Mouse (Mus musculus) granulocyte monocyte progenitor cell, adult 5-6 weeks (primary cell): ENCODE results near the gene Itgae. TPM values are rescaled to one million over a fixed set of nuclear protein-coding genes. Genes with fewer than 3 reads are reported as not detected.

Experiments used
- ATAC-seq: replicated peaks from 2 replicates; pipeline ENCODE4 v1.8.0; 2016; ENCODE audit warnings: mild to moderate bottlenecking, moderate TSS enrichment, inconsistent platforms; ENCODE audit not compliant: poor library complexity, severe bottlenecking
- total RNA-seq, 2 experiments: library from RNA; stranded (forward) in 1 of 2; stranded (reverse) in 1 of 2; fragments of 200-712, 200-1000 nt in 1 of 2; fragments of >200 nt in 1 of 2; fragmentation: Nextera tagmentation in 1 of 2; gene quantifications; 2 replicates each; pipeline ENCODE4 v1.2.3; 2014 to 2017

Itgae gene
- total RNA-seq, 2 experiments from 2014 or later: 0.77 TPM; not detected in 1

DNA sequence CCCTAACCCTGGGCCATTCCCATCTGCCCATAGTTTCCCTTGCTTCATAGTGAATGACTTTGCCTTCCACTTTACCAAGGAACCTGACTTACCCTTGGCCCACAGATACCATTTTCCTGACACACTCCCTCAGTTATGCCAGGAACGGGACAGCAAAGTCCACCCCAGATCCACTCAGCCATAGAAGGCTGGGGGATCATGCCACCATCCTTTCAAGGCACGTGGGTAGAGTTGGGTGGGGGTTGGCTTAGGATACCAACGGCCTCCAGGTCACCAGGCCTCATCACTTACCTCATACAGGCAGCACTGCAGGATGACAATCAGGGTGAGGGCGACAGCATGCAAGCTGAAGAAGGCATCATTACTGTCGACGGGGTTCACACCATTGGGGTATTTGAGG, 96.8 kb downstream of the Itgae start:
- no peak for ATAC-seq

DNA sequence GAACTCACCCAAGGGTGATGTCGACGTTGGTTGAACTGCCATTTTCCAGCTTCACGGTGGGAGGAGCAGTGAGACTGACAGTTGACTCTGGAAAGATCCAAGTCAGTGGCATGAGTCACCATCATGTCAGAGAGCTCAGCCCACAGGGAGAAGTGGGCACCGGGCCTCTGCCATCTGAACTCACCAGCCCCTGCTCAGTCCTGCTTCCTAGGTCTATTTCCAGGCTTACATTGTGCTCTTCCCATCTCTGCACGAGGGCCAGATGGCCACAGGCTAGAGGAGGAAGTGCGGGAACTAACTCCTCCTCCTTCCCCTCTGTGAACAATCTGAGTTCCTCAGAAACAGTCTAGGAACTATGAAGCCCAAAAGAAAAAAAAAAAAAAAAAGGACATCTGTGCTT, 102.7 kb downstream of the Itgae start:
- ATAC-seq: peak; percentile 92

DNA sequence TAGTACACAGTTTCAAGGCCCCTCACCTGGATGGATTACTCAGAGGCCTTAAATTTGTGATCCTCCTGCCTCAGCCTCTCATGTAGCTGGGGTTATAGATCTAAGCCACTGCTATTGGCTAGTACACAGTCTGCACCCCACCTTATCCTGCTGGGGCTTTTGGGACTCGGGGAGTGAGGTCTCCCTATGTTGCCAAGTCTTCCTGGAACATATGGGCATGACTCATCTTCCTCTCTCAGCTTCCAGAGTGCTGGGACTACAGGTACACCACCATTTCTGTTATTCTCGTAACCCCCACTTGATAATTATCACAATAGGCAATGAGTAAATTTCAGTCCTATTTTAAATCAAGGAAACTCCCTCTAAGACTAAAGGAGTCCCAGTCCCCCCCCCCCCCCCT, 104.1 kb downstream of the Itgae start:
- no peak for ATAC-seq

Other genes starting within 250 kb of the Itgae start
- gene Atp2a3, start 129.4 kb upstream of the Itgae start, total RNA-seq (2014; fragmentation: Nextera tagmentation): 78.9 and 88.4 TPM in 2 replicates
- 65.9 and 73.9 TPM in 2 replicates for gene Atp2a3, start 129.4 kb upstream of the Itgae start, total RNA-seq (2017)
- 10.4 and 13.3 TPM in 2 replicates for gene P2rx1, start 91.5 kb upstream of the Itgae start, total RNA-seq (2014; fragmentation: Nextera tagmentation)
- 3.3 and 4.2 TPM in 2 replicates for gene P2rx1, start 91.5 kb upstream of the Itgae start, total RNA-seq (2017)
- gene Camkk1, start 71.6 kb upstream of the Itgae start, total RNA-seq (2014; fragmentation: Nextera tagmentation): 0.49 and 0.86 TPM in 2 replicates
- 1.5 and 3.1 TPM in 2 replicates for gene Camkk1, start 71.6 kb upstream of the Itgae start, total RNA-seq (2017)
- 10.1 and 13.2 TPM in 2 replicates for gene Ncbp3, start 42.8 kb upstream of the Itgae start, total RNA-seq (2014; fragmentation: Nextera tagmentation)
- 12.6 and 15.6 TPM in 2 replicates for gene Ncbp3, start 42.8 kb upstream of the Itgae start, total RNA-seq (2017)
- 15.6 and 18.7 TPM in 2 replicates for gene Haspin, start 47.7 kb downstream of the Itgae start, total RNA-seq (2014; fragmentation: Nextera tagmentation)
- gene Haspin, start 47.7 kb downstream of the Itgae start, total RNA-seq (2017): 20.5 and 23.0 TPM in 2 replicates
- not detected in 2 replicates for gene P2rx5, start 69.8 kb downstream of the Itgae start, total RNA-seq (2014; fragmentation: Nextera tagmentation)
- gene P2rx5, start 69.8 kb downstream of the Itgae start, total RNA-seq (2017): not detected in 2 replicates
- gene Emc6, start 86.5 kb downstream of the Itgae start, total RNA-seq (2014; fragmentation: Nextera tagmentation): 71.0 and 77.9 TPM in 2 replicates
- gene Emc6, start 86.5 kb downstream of the Itgae start, total RNA-seq (2017): 50.7 and 76.5 TPM in 2 replicates
- 10.4 and 19.9 TPM in 2 replicates for gene Tax1bp3, start 86.5 kb downstream of the Itgae start, total RNA-seq (2014; fragmentation: Nextera tagmentation)
- 6.3 and 11.7 TPM in 2 replicates for gene Tax1bp3, start 86.5 kb downstream of the Itgae start, total RNA-seq (2017)
- 24.7 and 26.8 TPM in 2 replicates for gene Ctns, start 108.5 kb downstream of the Itgae start, total RNA-seq (2014; fragmentation: Nextera tagmentation)
- 15.6 and 17.5 TPM in 2 replicates for gene Ctns, start 108.5 kb downstream of the Itgae start, total RNA-seq (2017)
- gene Shpk, start 108.9 kb downstream of the Itgae start, total RNA-seq (2014; fragmentation: Nextera tagmentation): 1.8 and 1.9 TPM in 2 replicates
- gene Shpk, start 108.9 kb downstream of the Itgae start, total RNA-seq (2017): 1.8 and 3.1 TPM in 2 replicates
- gene Trpv1, start 143.7 kb downstream of the Itgae start, total RNA-seq (2014; fragmentation: Nextera tagmentation): not detected in 2 replicates
- not detected in 2 replicates for gene Trpv1, start 143.7 kb downstream of the Itgae start, total RNA-seq (2017)
- gene Trpv3, start 176.8 kb downstream of the Itgae start, total RNA-seq (2014; fragmentation: Nextera tagmentation): not detected in 2 replicates
- not detected in 2 replicates for gene Trpv3, start 176.8 kb downstream of the Itgae start, total RNA-seq (2017)
- not detected in 2 replicates for gene Aspa, start 239.0 kb downstream of the Itgae start, total RNA-seq (2014; fragmentation: Nextera tagmentation)
- 0.62 and 1.9 TPM in 2 replicates for gene Aspa, start 239.0 kb downstream of the Itgae start, total RNA-seq (2017)
- not detected in 2 replicates for gene Gm49340, start 239.2 kb downstream of the Itgae start, total RNA-seq (2014; fragmentation: Nextera tagmentation)
- gene Gm49340, start 239.2 kb downstream of the Itgae start, total RNA-seq (2017): not detected in 2 replicates
- not detected in 2 replicates for gene Spata22, start 239.2 kb downstream of the Itgae start, total RNA-seq (2014; fragmentation: Nextera tagmentation)
- not detected in 2 replicates for gene Spata22, start 239.2 kb downstream of the Itgae start, total RNA-seq (2017)